Mouse (Mus musculus): Measurements from ENCODE around the gene Sik2. TPM values are rescaled to one million over a fixed set of nuclear protein-coding genes. Genes with fewer than 3 reads are reported as not detected.

Sik2 gene
- total and polyA plus RNA-seq, 2 experiments from 2014 or later: 9.1 to 23.9 TPM

DNA sequence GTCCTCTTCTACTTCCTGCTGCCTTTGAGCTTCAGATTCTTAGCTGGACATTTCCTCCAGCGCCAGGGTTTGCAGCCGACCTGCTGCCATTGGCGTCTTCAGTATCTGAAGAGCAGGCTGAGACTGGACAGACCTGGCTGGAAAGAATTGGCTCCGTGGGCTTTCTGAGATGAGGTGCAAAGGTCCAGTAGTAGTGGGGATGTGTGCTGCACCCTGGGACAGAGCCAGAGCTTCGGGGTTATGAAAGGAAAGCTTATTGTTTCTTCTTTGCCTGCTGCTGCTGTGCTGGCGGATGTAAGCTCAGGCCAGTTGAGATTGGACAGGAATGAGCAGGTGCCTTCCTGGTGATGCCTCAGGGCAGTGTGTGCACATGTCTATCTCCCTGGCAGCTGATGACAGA lies 134.8 kb downstream of the Sik2 start:
- ATAC-seq (ENCODE audit: insufficient read depth, low read depth): peak; percentile 17; the same call in 1 of the 2 replicates
- no peak for DNase-seq (ENCODE audit: low spot score)
- H3K4me2 ChIP-seq (ENCODE audit: low read depth, low read length): no peak overlapping the region
- H3K27me3 ChIP-seq (ENCODE audit: control insufficient read depth, insufficient read depth, low read length): no peaks in the 10 kb centered on the region
- TF ChIP-seq EP300 (IDR thresholded peaks at IDR 0.05; ENCODE audit: low read depth): no peak
- no peak for TF ChIP-seq CTCF (IDR thresholded peaks at IDR 0.05; ENCODE audit: low read depth)
- no peak overlapping the region for H3K9ac ChIP-seq (replicated peaks; ENCODE audit: low read depth, low read length)
- no peak overlapping the region for H3K4me3 ChIP-seq (ENCODE audit: low read depth, low read length)
- no peak overlapping the region for H3K27ac ChIP-seq (ENCODE audit: low read depth)
- H3K36me3 ChIP-seq (replicated peaks; ENCODE audit: control insufficient read depth, insufficient read depth, low read length): peaks cover 62% of the 10 kb centered on the region
- H3K4me1 ChIP-seq (ENCODE audit: control insufficient read depth, insufficient read depth): no peaks in the 10 kb centered on the region
- 71% methylated on average over 6 of the region's 6 CpGs for WGBS
- H3K9me3 ChIP-seq (replicated peaks; ENCODE audit: control insufficient read depth, low read length): no peaks in the 10 kb centered on the region

DNA sequence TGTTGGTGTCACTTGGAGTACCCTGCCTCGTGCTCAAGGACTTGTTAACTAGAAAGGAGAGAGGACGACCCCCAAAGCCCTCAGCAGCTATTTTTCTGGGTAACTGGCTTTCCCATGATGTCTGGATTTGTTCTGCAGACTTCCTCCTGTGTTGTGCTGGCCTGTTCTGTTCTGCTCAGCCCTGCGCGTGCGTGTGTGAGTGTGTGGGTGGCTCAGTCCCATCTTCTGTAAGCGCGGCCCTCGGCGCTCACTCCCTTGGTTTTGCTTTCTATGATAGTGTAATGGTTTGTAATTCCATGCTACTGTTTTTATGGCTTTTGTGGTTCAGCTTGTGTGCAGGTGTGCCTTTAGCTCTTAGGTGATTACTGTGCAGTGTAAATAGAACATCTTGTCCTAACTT lies 135.7 kb downstream of the Sik2 start:
- TF ChIP-seq CTCF (IDR thresholded peaks at IDR 0.05; ENCODE audit: low read depth) (no peak), EP300 (IDR thresholded peaks at IDR 0.05; ENCODE audit: low read depth) (no peak)
- no peak for ATAC-seq (ENCODE audit: insufficient read depth, low read depth)
- no peaks in the 10 kb centered on the region for H3K4me1 ChIP-seq (ENCODE audit: control insufficient read depth, insufficient read depth)
- H3K4me2 ChIP-seq (ENCODE audit: low read depth, low read length): no peak overlapping the region
- no peak for DNase-seq (ENCODE audit: low spot score)
- H3K36me3 ChIP-seq (replicated peaks; ENCODE audit: control insufficient read depth, insufficient read depth, low read length): peaks cover 62% of the 10 kb centered on the region
- no peaks in the 10 kb centered on the region for H3K9me3 ChIP-seq (replicated peaks; ENCODE audit: control insufficient read depth, low read length)
- no peak overlapping the region for H3K9ac ChIP-seq (replicated peaks; ENCODE audit: low read depth, low read length)
- no peak overlapping the region for H3K4me3 ChIP-seq (ENCODE audit: low read depth, low read length)
- no peaks in the 10 kb centered on the region for H3K27me3 ChIP-seq (ENCODE audit: control insufficient read depth, insufficient read depth, low read length)
- no peak overlapping the region for H3K27ac ChIP-seq (ENCODE audit: low read depth)
- WGBS: 90% methylated on average over 9 of the region's 9 CpGs

DNA sequence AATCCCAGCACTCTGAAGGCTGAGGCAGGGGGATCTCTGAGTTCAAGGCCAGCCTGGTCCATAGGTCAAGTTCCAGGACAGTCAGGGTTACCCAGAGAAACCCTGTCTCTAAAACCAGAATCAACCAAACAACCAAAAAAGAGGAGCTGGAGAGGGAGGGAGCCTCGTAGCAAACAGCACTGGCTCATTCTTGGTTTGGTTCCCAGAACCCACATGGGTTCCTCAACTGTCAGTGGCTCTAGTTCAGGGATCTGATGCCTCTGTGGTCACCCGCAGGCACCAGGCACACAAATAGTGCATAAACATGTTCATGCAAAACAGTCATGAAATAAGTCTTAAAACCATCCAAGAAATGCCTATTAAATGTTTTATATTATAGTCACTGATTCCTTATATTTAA lies 140.7 kb downstream of the Sik2 start:
- Histone ChIP-seq H3K9ac (replicated peaks; ENCODE audit: low read depth, low read length) (no peak overlapping the region), H3K27me3 (ENCODE audit: control insufficient read depth, insufficient read depth, low read length) (no peaks in the 10 kb centered on the region), H3K4me1 (ENCODE audit: control insufficient read depth, insufficient read depth) (peaks cover 14% of the 10 kb centered on the region), H3K36me3 (replicated peaks; ENCODE audit: control insufficient read depth, insufficient read depth, low read length) (peaks cover 56% of the 10 kb centered on the region), H3K9me3 (replicated peaks; ENCODE audit: control insufficient read depth, low read length) (no peaks in the 10 kb centered on the region), H3K4me2 (ENCODE audit: low read depth, low read length) (no peak overlapping the region), H3K27ac (ENCODE audit: low read depth) (no peak overlapping the region), H3K4me3 (ENCODE audit: low read depth, low read length) (no peak overlapping the region)
- WGBS: 74% methylated on average over 2 of the region's 2 CpGs
- no peak for DNase-seq (ENCODE audit: low spot score)
- TF ChIP-seq CTCF (IDR thresholded peaks at IDR 0.05; ENCODE audit: low read depth): no peak
- ATAC-seq (ENCODE audit: insufficient read depth, low read depth): no peak

DNA sequence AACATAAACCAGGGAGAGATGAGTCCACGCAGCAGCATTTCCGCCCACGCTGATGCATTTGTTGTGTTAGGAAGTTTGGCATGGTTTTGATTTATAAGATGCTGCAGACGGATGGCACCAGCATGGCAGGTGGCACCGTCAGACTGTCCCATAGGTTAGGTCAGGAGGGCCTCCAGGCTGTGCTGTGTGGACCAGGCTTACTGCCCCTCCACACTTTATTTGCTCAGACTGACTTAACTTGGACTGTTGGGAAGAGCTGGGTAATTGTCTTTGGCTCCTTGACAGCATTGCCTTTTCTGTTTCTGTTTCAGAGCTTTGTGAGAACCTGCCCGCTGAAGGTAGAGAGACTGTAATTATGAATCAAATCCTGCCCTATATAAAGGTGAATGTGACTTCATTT lies 141.9 kb downstream of the Sik2 start:
- ATAC-seq (ENCODE audit: insufficient read depth, low read depth) (no peak), DNase-seq (ENCODE audit: low spot score) (no peak)
- WGBS: 93% methylated on average over 6 of the region's 6 CpGs
- peaks cover 14% of the 10 kb centered on the region for H3K4me1 ChIP-seq (ENCODE audit: control insufficient read depth, insufficient read depth)
- H3K36me3 ChIP-seq (replicated peaks; ENCODE audit: control insufficient read depth, insufficient read depth, low read length): peaks cover 60% of the 10 kb centered on the region
- H3K9ac ChIP-seq (replicated peaks; ENCODE audit: low read depth, low read length): no peak overlapping the region
- H3K4me2 ChIP-seq (ENCODE audit: low read depth, low read length): no peak overlapping the region
- H3K27me3 ChIP-seq (ENCODE audit: control insufficient read depth, insufficient read depth, low read length): no peaks in the 10 kb centered on the region
- no peak overlapping the region for H3K27ac ChIP-seq (ENCODE audit: low read depth)
- TF ChIP-seq CTCF (IDR thresholded peaks at IDR 0.05; ENCODE audit: low read depth): no peak
- TF ChIP-seq EP300 (IDR thresholded peaks at IDR 0.05; ENCODE audit: low read depth): no peak
- H3K9me3 ChIP-seq (replicated peaks; ENCODE audit: control insufficient read depth, low read length): no peaks in the 10 kb centered on the region
- H3K4me3 ChIP-seq (ENCODE audit: low read depth, low read length): no peak overlapping the region

DNA sequence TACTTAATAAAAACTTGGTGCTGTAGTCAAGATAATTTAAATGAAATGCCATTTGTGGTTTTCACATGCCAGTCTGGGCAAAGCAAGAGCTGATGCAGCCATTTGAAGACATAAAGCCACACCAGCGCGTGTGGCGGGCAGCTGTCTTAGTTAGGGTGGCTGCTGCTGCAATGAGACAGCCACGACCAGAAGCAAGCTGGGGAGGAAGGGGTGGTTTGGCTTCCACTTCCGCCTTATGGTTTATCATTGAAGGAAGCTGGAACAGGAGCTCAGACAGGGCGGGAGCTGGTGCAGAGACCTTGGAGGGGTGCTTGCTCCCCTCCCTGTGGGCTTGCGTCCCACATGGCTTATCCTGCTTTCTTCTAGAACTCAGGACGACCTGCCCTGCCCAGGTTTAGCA lies 143.1 kb downstream of the Sik2 start:
- no peak for DNase-seq (ENCODE audit: low spot score)
- peaks cover 69% of the 10 kb centered on the region for H3K36me3 ChIP-seq (replicated peaks; ENCODE audit: control insufficient read depth, insufficient read depth, low read length)
- peaks cover 14% of the 10 kb centered on the region for H3K4me1 ChIP-seq (ENCODE audit: control insufficient read depth, insufficient read depth)
- no peak overlapping the region for H3K4me2 ChIP-seq (ENCODE audit: low read depth, low read length)
- TF ChIP-seq EP300 (IDR thresholded peaks at IDR 0.05; ENCODE audit: low read depth): no peak
- TF ChIP-seq CTCF (IDR thresholded peaks at IDR 0.05; ENCODE audit: low read depth): no peak
- ATAC-seq (ENCODE audit: insufficient read depth, low read depth): no peak
- no peak overlapping the region for H3K9ac ChIP-seq (replicated peaks; ENCODE audit: low read depth, low read length)
- H3K9me3 ChIP-seq (replicated peaks; ENCODE audit: control insufficient read depth, low read length): no peaks in the 10 kb centered on the region
- no peak overlapping the region for H3K4me3 ChIP-seq (ENCODE audit: low read depth, low read length)
- no peaks in the 10 kb centered on the region for H3K27me3 ChIP-seq (ENCODE audit: control insufficient read depth, insufficient read depth, low read length)
- H3K27ac ChIP-seq (ENCODE audit: low read depth): peak overlapping the region; percentile 90; the same call in 1 of the 2 replicates
- 63% methylated on average over 8 of the region's 8 CpGs for WGBS

DNA sequence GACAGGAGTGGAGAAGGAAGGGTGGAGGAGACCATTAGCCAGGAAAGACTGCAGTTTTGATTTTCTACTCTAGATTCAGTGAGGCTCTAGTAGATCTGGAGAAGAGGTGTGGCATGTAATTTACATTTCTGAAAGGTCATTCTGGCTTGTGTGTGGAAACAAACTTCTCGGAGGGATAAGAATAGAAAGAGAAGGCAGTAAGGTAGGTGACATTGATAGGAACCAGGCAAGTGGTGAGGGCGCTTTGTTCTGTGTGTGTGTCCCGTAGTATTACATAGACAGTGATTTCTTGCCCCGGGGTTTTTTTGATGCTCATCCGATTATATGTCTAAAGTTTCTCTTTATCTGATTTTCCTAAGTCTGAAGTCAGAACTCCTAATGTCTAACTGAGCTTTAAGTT lies 144.0 kb downstream of the Sik2 start:
- TF ChIP-seq EP300 (IDR thresholded peaks at IDR 0.05; ENCODE audit: low read depth): no peak
- no peak for TF ChIP-seq CTCF (IDR thresholded peaks at IDR 0.05; ENCODE audit: low read depth)
- peak overlapping the region; percentile 90 for H3K27ac ChIP-seq (ENCODE audit: low read depth)
- peak overlapping the region; percentile 45 for H3K4me2 ChIP-seq (ENCODE audit: low read depth, low read length)
- DNase-seq (ENCODE audit: low spot score) (peak; percentile 83), ATAC-seq (ENCODE audit: insufficient read depth, low read depth) (peak; percentile 90)
- peaks cover 14% of the 10 kb centered on the region for H3K4me1 ChIP-seq (ENCODE audit: control insufficient read depth, insufficient read depth)
- 34% methylated on average over 5 of the region's 5 CpGs for WGBS
- H3K9ac ChIP-seq (replicated peaks; ENCODE audit: low read depth, low read length): no peak overlapping the region
- H3K36me3 ChIP-seq (replicated peaks; ENCODE audit: control insufficient read depth, insufficient read depth, low read length): peaks cover 68% of the 10 kb centered on the region
- no peaks in the 10 kb centered on the region for H3K27me3 ChIP-seq (ENCODE audit: control insufficient read depth, insufficient read depth, low read length)
- H3K4me3 ChIP-seq (ENCODE audit: low read depth, low read length): no peak overlapping the region
- no peaks in the 10 kb centered on the region for H3K9me3 ChIP-seq (replicated peaks; ENCODE audit: control insufficient read depth, low read length)

Data from heart, postnatal 0 days (tissue).